Mouse (Mus musculus): ENCODE data around the gene Casq1.

Casq1 gene

GRCm38 (mm10) chr1:172198996-172199395, 20.7 kb downstream of the Casq1 start:
- POLR2A ChIA-PET: interaction anchor here in 1 of 4 experiments (1.4 to 1.6 kb wide), 2 partner anchors 27 to 65 kb away, joined by 3 read pairs; no protein-coding TSS in a partner anchor
- CTCF ChIA-PET: no interaction called here

DNA sequence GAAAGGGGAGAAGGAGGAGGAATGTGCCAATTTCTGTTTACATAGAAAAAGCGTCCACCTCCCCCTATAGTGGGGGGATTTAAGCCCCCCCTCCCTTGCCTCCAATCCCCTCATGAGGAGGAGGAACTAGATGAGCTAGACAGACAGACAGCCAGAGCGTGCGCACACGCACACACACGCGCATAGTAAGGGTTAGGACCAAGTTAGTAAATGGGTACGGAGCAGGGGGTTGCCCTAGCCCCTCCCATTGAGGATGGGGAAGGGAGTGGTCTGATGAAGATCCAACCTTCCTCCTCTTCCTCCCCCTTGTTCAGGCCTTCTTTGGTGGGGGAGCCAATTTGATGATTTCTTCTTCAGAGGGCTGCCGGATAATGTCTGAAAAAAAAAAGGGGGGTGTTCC, 21.4 kb downstream of the Casq1 start:
- CTCF ChIA-PET: interaction anchor here in 1 of 4 experiments (0.6 to 1.4 kb wide), 2 partner anchors 14 to 114 kb away, joined by 3 to 5 read pairs; no protein-coding TSS in a partner anchor
- POLR2A ChIA-PET: interaction anchor here in 2 of 4 experiments (0.7 to 2.0 kb wide), 9 partner anchors 8 to 116 kb away, joined by 3 to 9 read pairs (median 3); partner anchors contain the start of genes Pea15a (in 2 of the 2) and Atp1a4 (in 1 of the 2)

DNA sequence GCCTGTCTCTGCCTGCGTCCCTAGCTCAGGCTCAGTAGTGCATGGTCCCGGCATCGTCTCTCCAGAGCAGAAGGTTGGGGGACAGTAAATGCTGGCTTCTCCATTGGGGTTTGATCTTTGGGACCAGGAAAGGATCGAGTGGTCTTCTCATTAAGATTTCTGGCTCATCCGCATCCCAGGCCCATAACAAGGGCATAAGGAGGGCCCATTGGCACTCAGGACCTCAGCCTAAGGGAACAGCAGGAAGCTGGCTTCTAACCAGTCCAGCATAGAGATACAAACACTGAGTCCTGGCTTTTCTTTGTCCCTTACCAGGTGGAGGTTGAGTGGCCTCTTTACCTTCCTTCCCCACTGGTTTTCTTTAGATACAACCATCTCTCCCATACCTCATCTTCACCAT, 21.8 kb downstream of the Casq1 start:
- ChIA-PET CTCF (interaction anchor here in 1 of 4 experiments (0.6 to 1.4 kb wide), 2 partner anchors 14 to 114 kb away, joined by 3 to 5 read pairs; no protein-coding TSS in a partner anchor), POLR2A (interaction anchor here in 2 of 4 experiments (0.7 to 2.0 kb wide), 9 partner anchors 9 to 117 kb away, joined by 3 to 9 read pairs (median 3); partner anchors contain the start of genes Pea15a (in 2 of the 2) and Atp1a4 (in 1 of the 2))

GRCm38 (mm10) chr1:172197146-172197545, 22.5 kb downstream of the Casq1 start:
- ChIA-PET CTCF (no interaction called here), POLR2A (interaction anchor here in 2 of 4 experiments (1.0 to 2.0 kb wide), 8 partner anchors 9 to 118 kb away, joined by 3 to 9 read pairs (median 4); partner anchors contain the start of genes Pea15a (in 2 of the 2), Atp1a4 (in 1 of the 2) and Dcaf8 (in 1 of the 2))

DNA sequence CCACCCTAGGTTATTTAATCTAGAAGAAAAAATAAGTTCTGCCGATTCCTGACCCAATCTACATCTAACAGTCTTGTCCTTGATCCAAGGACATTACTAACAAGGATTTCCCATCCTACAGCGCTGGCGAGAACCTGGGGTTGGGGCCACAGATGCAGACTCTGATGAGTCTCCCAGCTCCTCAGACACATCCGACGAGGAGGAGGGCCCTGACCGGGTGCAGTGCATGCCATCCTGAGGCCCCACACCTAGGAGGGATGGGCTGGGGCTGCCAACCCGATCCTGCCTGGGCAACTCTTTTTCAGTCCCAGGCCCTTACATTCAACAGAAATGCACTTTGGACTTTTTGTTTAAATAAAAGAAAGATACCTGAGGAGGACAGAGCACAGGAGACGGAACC, 25.2 kb downstream of the Casq1 start:
- POLR2A ChIA-PET: interaction anchor here in 2 of 4 experiments (0.6 to 2.5 kb wide), 14 partner anchors 8 to 761 kb away, joined by 3 to 16 read pairs (median 4); partner anchors contain the start of gene Pea15a (in 2 of the 2)
- CTCF ChIA-PET: interaction anchor here in 1 of 4 experiments (0.6 to 1.1 kb wide), 3 partner anchors 9 to 160 kb away, joined by 3 to 4 read pairs (median 3); no protein-coding TSS in a partner anchor

GRCm38 (mm10) chr1:172192217-172192616, 27.5 kb downstream of the Casq1 start:
- ChIA-PET CTCF (interaction anchor here in 1 of 4 experiments (1.2 kb wide), 1 partner anchor 172 kb away, joined by 3 read pairs; no protein-coding TSS in a partner anchor), POLR2A (interaction anchor here in 2 of 4 experiments (0.5 to 1.6 kb wide), 12 partner anchors 10 to 148 kb away, joined by 3 to 4 read pairs (median 3); partner anchors contain the start of gene Atp1a4 (in 1 of the 2))

DNA sequence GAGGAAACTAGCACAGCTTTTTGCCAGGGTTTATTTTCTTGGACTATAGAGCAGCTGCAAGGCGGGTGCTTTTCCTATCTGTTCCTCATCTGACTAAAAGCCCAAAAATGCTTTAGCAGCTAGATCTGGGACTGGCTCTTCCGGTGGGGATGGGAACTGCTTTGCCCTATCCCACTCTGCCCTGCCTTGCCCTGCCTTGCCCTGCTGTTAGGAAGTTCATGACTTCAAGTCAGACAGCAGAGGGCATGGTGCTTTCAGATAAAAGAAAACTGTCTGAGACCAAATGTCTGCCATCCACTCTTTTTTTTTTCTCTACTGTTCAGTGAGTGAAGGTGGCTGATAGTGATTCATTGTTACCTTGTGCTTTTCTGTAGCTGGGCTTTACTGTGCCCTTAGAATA, 28.1 kb downstream of the Casq1 start:
- ChIA-PET CTCF (interaction anchor here in 1 of 4 experiments (1.2 kb wide), 1 partner anchor 173 kb away, joined by 3 read pairs; no protein-coding TSS in a partner anchor), POLR2A (interaction anchor here in 1 of 4 experiments (0.6 to 1.6 kb wide), 5 partner anchors 14 to 148 kb away, joined by 3 to 4 read pairs (median 3); partner anchors contain the start of gene Atp1a4)

- ChIA-PET POLR2A (interaction anchor here in 1 of 4 experiments (1.0 to 4.1 kb wide), 3 partner anchors 12 to 18 kb away, joined by 3 to 17 read pairs (median 5); partner anchors contain the start of gene Pea15a), CTCF (interaction anchor here in 2 of 4 experiments (0.6 to 2.0 kb wide), 2 partner anchors 18 to 22 kb away, joined by 3 to 4 read pairs; partner anchors contain the start of gene Pea15a (in 1 of the 2))
Observed at GRCm38 (mm10) chr1:172188891-172189290, 30.8 kb downstream of the Casq1 start.

DNA sequence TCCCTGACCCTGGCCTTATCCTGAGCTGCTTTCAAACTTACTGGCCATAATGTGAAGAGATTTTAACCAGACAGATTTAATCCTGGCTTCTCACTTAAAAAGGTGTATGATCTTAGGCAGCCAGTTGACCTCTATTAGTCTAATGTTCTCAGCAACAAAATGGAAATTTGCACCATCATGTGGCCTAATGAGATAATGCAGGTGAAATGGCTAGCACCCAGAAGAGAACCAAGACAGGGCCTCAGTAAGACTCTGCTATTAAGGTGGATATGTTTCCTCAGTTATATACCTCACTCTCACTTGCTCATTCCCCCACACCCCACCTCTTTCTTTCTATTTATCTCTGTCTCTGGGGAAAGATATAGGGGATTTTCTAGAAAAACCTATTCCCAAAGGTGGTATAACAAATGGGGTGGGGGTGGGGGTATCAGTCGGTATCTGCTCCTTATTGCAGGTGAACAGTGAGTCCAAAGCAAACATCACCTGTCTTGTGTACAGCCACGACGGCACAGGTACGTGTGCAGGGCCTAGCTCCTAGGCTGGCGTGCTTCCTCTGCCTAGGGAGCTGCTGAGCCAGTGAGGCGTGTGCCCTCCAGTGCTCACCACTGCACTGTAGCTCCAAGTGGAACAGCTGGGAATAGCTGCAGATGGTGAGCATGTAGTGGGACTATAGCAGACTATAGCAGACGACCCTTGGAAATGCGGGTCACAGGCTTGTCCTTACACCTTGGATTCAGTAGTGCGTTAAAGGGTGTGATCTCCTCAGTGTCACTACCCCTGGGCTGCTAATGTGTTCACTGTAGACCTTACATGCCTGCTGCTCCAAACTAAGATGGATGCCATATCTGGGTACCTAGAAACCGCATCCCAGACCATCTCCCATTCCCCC, 33.0 kb downstream of the Casq1 start:
- CTCF ChIA-PET: interaction anchor here in 1 of 4 experiments (0.7 kb wide), 1 partner anchor 125 kb away, joined by 3 read pairs; no protein-coding TSS in a partner anchor
- POLR2A ChIA-PET: interaction anchor here in 3 of 4 experiments (0.6 to 4.1 kb wide), 10 partner anchors 8 to 693 kb away, joined by 3 to 17 read pairs (median 4); partner anchors contain the start of gene Pea15a (in 1 of the 3)

GRCm38 (mm10) chr1:172183915-172184314, 35.8 kb downstream of the Casq1 start:
- CTCF ChIA-PET: no interaction called here
- POLR2A ChIA-PET: interaction anchor here in 3 of 4 experiments (0.6 to 3.4 kb wide), 10 partner anchors 8 to 128 kb away, joined by 3 to 13 read pairs (median 5); partner anchors contain the start of genes Dcaf8 (in 1 of the 3) and Pex19 (in 1 of the 3)

DNA sequence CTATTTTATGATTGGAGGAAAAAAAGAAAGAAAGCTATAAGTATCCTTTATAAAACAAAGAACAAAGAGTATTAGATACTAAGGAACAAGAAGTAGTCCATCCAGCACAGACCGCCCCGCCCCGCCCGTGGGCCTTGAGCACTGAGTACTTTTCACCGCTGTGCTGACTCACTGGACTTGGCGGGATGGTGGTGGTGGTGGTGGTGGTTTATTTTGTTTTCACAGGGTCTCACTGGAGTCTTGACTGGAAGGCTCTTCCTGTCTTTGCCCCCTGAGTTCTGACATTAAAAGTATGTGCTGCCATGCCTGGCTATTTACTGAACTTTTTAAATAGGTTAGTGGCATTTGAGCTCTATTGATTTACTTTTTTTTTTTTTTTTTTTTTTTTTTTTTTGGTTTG, 36.6 kb downstream of the Casq1 start:
- POLR2A ChIA-PET: interaction anchor here (0.6 to 3.4 kb wide), 17 partner anchors 9 to 352 kb away, joined by 3 to 13 read pairs (median 5); partner anchors contain the start of genes Pea15a (in 2 of the 4), Copa (in 1 of the 4), Dcaf8 (in 1 of the 4) and Gm10521 (in 1 of the 4)
- CTCF ChIA-PET: interaction anchor here in 2 of 4 experiments (0.6 kb wide), 3 partner anchors 55 to 130 kb away, joined by 3 to 4 read pairs (median 3); no protein-coding TSS in a partner anchor

GRCm38 (mm10) chr1:172181777-172182176, 37.9 kb downstream of the Casq1 start:
- CTCF ChIA-PET: interaction anchor here in 1 of 4 experiments (1.1 kb wide), 2 partner anchors 62 to 120 kb away, joined by 3 read pairs; no protein-coding TSS in a partner anchor

GRCm38 (mm10) chr1:172180881-172181280, 38.8 kb downstream of the Casq1 start:
- CTCF ChIA-PET: no interaction called here
- POLR2A ChIA-PET: interaction anchor here in 2 of 4 experiments (1.1 to 3.4 kb wide), 4 partner anchors 11 to 33 kb away, joined by 3 to 13 read pairs (median 5); partner anchors contain the start of gene Dcaf8 (in 1 of the 2)

More at GRCm38 (mm10) chr1:172181777-172182176, 37.9 kb downstream of the Casq1 start:
- POLR2A ChIA-PET: interaction anchor here in 2 of 4 experiments (0.9 to 3.4 kb wide), 9 partner anchors 11 to 99 kb away, joined by 3 to 13 read pairs (median 4); partner anchors contain the start of genes Ncstn (in 2 of the 2), Copa (in 1 of the 2) and Dcaf8 (in 1 of the 2)

GRCm38 (mm10) chr1:172179102-172179501, 40.6 kb downstream of the Casq1 start:
- POLR2A ChIA-PET: interaction anchor here in 1 of 4 experiments (1.9 kb wide), 1 partner anchor 11 kb away, joined by 4 read pairs; no protein-coding TSS in a partner anchor
- CTCF ChIA-PET: no interaction called here

DNA sequence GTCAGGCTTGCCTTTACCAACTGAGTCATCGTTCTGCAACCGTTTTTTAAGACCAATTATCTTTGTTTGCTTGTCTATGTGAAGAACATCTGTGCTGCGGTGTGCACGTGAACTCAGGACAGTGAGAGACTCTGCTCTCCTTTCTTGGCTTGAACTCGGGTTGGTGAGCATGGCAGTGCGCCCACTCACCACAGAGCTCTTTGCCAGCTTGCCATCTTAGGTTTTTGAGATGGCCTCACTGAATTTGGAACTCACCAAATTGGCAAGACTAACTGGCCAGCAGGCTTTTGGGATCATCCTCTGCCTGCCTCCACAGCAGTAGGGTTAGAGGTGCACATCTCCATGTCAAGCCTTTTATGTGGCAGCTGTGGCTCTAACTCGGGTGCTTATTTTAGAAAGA, 41.9 kb downstream of the Casq1 start:
- ChIA-PET CTCF (interaction anchor here in 3 of 4 experiments (0.7 to 1.9 kb wide), 4 partner anchors 16 to 147 kb away, joined by 3 to 6 read pairs (median 3); no protein-coding TSS in a partner anchor), POLR2A (interaction anchor here in 2 of 4 experiments (0.9 to 3.9 kb wide), 14 partner anchors 9 to 66 kb away, joined by 3 to 17 read pairs (median 4); partner anchors contain the start of genes Pea15a (in 2 of the 2) and Dcaf8 (in 1 of the 2))

GRCm38 (mm10) chr1:172173181-172173580, 46.5 kb downstream of the Casq1 start:
- ChIA-PET POLR2A (interaction anchor here in 2 of 4 experiments (0.6 to 2.1 kb wide), 5 partner anchors 21 to 132 kb away, joined by 3 to 5 read pairs (median 4); partner anchors contain the start of gene Pea15a (in 1 of the 2)), CTCF (no interaction called here)

GRCm38 (mm10) chr1:172172381-172172780, 47.3 kb downstream of the Casq1 start:
- CTCF ChIA-PET: interaction anchor here in 2 of 4 experiments (0.6 to 1.2 kb wide), 3 partner anchors 10 to 135 kb away, joined by 3 to 4 read pairs (median 3); no protein-coding TSS in a partner anchor
- POLR2A ChIA-PET: interaction anchor here in 3 of 4 experiments (0.6 to 2.1 kb wide), 13 partner anchors 10 to 139 kb away, joined by 3 to 7 read pairs (median 4); partner anchors contain the start of genes Dcaf8 (in 1 of the 3) and Pea15a (in 1 of the 3)

All from embryonic stem cell, embryonic (primary cell).